Mouse (Mus musculus): ENCODE data around the gene Hsdl2.

DNA sequence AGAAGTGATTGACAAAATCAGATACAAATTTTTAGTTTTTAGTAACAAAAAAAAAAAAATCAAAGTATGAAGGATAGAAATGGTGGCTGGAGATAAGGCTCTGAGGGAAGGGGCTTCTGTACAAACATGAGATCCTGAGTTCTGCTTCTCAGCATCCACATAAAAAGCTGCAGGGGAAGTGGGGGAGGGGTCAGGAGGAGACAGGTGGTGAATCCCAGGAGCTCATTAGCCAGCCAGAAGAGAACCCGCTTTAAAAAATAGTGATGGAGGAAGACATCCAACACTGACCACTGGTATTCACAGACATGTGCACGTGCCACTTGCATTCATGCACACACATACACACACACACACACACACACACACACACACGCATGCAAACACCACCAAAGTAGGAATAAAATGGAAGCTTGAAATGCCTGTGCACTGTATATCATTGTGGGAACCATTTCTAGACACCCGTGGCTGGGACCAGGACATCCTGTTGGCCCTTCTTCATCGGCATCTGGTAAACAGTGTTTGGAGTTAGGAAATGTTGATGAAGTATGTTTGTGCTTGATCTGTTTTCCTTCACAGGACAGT lies 74.8 kb downstream of the Hsdl2 start:
- TF ChIP-seq CTCF (IDR thresholded peaks at IDR 0.05; ENCODE audit: low read depth, low read length) (no peak), TAL1 (conservative IDR thresholded peaks at IDR 0.05; ENCODE audit: low read depth, low read length) (no peak), GATA1 (IDR thresholded peaks at IDR 0.05; ENCODE audit: borderline replicate concordance, low read length) (no peak)
